Mouse (Mus musculus): ENCODE results near the gene Tspan18. TPM values are rescaled to one million over a fixed set of nuclear protein-coding genes. Genes with fewer than 3 reads are reported as not detected.
A peak's percentile ranks its signal among the peaks of the same experiment; 100 is the strongest.

Gene Tspan18
- total and polyA plus RNA-seq, 2 experiments = 0.55 to 2.4 TPM

DNA sequence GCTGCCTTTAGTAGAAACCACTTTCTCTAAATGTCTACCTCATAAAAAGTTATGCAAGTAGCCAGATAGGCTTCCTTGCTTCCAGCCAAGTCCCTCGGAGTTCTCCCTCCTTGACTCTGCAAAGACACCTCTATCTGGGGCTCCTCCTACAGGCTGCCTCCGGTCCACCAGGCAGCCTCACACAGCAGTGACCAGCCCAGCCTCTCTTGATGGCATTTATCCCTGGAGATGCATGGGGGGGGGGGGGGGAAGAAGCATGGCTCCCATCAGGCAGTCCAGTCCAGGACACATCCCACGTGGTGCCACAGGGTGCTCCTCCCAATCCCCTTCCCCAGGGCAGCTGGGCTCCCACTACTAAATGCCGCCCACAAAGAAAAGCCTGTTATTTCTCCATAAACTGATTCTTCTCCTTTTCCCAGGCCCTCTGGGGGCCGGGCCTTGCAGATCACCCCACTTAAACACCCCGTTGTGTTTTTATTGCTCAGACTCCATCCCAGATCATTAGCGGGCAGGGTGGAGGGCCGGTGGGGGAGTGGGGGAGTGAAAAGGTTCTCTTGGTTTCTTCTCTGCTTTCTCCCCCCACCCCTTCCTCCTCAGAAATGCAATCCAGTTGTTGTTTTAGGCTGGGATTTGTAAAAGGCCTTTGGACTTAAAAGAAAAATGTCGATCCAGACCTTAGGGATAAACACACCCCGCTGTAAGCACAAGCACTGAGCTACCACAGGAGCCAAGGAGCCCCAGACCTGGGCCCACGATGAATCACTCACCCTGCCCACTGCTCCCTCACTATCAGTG lies 55.9 kb downstream of the Tspan18 start:
- 48% methylated on average over 11 of the region's 11 CpGs for WGBS
- Histone ChIP-seq H3K9ac (ENCODE audit: low read depth, low read length) (no peak overlapping the region), H3K79me2 (ENCODE audit: control insufficient read depth, insufficient read depth, low read length) (no peaks in the 10 kb centered on the region), H3K27me3 (ENCODE audit: control insufficient read depth, insufficient read depth, low read length) (no peaks in the 10 kb centered on the region), H3K36me3 (ENCODE audit: control insufficient read depth, insufficient read depth, low read length) (no peaks in the 10 kb centered on the region), H3K27ac (replicated peaks; ENCODE audit: insufficient read depth, low read depth, low read length) (0 out of 2 replicates have a peak overlapping the region, but pooled peaks have one; percentile 8), H3K4me3 (ENCODE audit: insufficient read depth, low read depth, low read length) (no peak overlapping the region), H3K4me1 (ENCODE audit: control insufficient read depth, insufficient read depth, low read length) (no peaks in the 10 kb centered on the region)
- DNase-seq (ENCODE audit: extremely low read depth, low read depth, low spot score) = no peak
- TF ChIP-seq CTCF (IDR thresholded peaks at IDR 0.05; ENCODE audit: low read depth, low read length) (peak; percentile 33; the same call in 1 of the 2 replicates), POLR2A (IDR thresholded peaks at IDR 0.05; ENCODE audit: extremely low read depth, insufficient read depth, low read length) (no peak)

DNA sequence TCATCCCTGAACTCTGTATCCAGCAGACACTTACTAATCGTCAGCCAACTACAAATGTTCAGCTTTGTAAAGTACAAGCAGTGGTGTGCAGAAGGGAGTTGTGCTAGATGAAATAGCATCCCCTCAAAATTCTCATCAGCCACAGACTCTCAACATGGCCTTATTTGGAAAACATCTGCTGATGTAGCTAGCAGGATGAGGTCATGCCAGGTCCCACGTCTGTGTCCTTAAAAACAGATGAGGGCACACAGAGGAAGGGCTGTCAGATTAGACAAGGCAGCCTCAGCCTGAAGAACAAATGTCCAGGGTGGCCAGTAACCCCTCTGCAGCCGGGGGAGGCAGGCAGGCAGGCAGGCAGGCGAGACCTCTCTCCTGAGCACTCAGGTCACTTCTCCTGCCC lies 56.8 kb downstream of the Tspan18 start:
- TF ChIP-seq CTCF (IDR thresholded peaks at IDR 0.05; ENCODE audit: low read depth, low read length) = no peak
- no peak for TF ChIP-seq POLR2A (IDR thresholded peaks at IDR 0.05; ENCODE audit: extremely low read depth, insufficient read depth, low read length)
- no peaks in the 10 kb centered on the region for H3K36me3 ChIP-seq (ENCODE audit: control insufficient read depth, insufficient read depth, low read length)
- no peak overlapping the region for H3K4me3 ChIP-seq (ENCODE audit: insufficient read depth, low read depth, low read length)
- no peaks in the 10 kb centered on the region for H3K4me1 ChIP-seq (ENCODE audit: control insufficient read depth, insufficient read depth, low read length)
- 0 out of 2 replicates have a peak overlapping the region, but pooled peaks have one; percentile 8 for H3K27ac ChIP-seq (replicated peaks; ENCODE audit: insufficient read depth, low read depth, low read length)
- DNase-seq (ENCODE audit: extremely low read depth, low read depth, low spot score) = no peak
- no peak overlapping the region for H3K9ac ChIP-seq (ENCODE audit: low read depth, low read length)
- WGBS = 50% methylated on average over 4 of the region's 4 CpGs
- H3K79me2 ChIP-seq (ENCODE audit: control insufficient read depth, insufficient read depth, low read length) = no peaks in the 10 kb centered on the region
- H3K27me3 ChIP-seq (ENCODE audit: control insufficient read depth, insufficient read depth, low read length) = no peaks in the 10 kb centered on the region

DNA sequence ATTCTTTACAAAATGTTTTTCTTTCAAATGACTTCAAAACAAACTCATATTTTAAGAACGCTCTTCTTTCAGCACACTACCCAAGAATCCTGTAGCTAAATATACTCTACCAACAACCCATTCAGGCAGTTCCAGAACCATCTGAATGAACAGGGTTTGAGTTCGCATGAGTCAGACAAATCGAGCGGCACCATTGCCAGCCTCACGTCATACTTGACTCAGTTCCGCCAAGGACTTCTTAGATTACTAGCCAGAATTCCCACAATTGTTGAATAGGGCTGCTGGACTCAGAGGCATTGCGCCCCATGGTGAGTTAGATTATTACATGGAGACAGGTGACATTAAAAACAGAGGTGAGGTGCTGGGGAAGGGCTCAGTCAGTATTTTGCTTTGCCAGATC lies 58.3 kb downstream of the Tspan18 start:
- DNase-seq (ENCODE audit: extremely low read depth, low read depth, low spot score) = no peak
- Histone ChIP-seq H3K27me3 (ENCODE audit: control insufficient read depth, insufficient read depth, low read length) (no peaks in the 10 kb centered on the region), H3K36me3 (ENCODE audit: control insufficient read depth, insufficient read depth, low read length) (no peaks in the 10 kb centered on the region), H3K4me3 (ENCODE audit: insufficient read depth, low read depth, low read length) (no peak overlapping the region), H3K9ac (ENCODE audit: low read depth, low read length) (no peak overlapping the region), H3K4me1 (ENCODE audit: control insufficient read depth, insufficient read depth, low read length) (no peaks in the 10 kb centered on the region), H3K79me2 (ENCODE audit: control insufficient read depth, insufficient read depth, low read length) (no peaks in the 10 kb centered on the region), H3K27ac (replicated peaks; ENCODE audit: insufficient read depth, low read depth, low read length) (no peak overlapping the region)
- TF ChIP-seq CTCF (IDR thresholded peaks at IDR 0.05; ENCODE audit: low read depth, low read length) (no peak), POLR2A (IDR thresholded peaks at IDR 0.05; ENCODE audit: extremely low read depth, insufficient read depth, low read length) (no peak)
- WGBS = 96% methylated on average over 7 of the region's 7 CpGs

DNA sequence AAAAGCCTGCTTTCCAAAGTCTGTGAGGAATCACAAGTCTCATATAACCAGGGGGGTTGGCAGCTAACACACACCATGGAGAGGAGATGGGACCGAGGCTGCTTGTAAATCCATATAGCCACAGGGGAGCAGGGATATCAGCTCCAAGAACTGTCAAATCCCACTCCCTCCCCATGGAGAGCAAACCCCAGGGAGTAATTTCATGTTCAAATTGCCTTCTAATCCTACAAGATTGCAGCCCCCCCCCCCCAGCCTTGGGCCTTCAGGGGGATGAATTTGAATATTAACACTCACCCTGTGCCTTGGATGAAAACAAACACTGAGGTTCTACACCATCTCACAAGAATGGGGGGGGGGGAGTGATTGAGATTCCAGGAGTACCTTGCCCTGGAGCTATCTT lies 60.4 kb downstream of the Tspan18 start:
- TF ChIP-seq POLR2A (IDR thresholded peaks at IDR 0.05; ENCODE audit: extremely low read depth, insufficient read depth, low read length) = no peak
- TF ChIP-seq CTCF (IDR thresholded peaks at IDR 0.05; ENCODE audit: low read depth, low read length) = no peak
- WGBS = 71% methylated on average over 1 of the region's 1 CpGs
- DNase-seq (ENCODE audit: extremely low read depth, low read depth, low spot score) = no peak

DNA sequence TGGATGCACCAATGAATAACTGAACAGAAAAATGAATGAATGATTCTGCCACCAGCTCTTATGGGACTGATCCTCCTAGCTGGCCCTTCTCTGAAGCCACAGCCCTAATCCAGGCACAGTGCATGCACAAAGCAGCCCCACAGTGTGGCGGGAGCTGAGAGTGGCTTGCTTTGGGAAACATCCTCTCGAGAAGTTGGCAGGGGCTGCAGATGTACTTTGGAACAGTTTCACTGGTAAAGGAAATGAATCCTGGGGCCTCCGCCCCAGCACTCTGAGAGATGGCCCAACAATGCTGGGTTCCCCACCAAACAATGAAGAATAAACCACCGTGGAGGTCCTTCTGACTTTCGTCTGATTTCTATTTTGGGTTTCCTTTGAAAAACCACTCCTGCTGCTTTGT lies 64.2 kb downstream of the Tspan18 start:
- no peak for TF ChIP-seq CTCF (IDR thresholded peaks at IDR 0.05; ENCODE audit: low read depth, low read length)
- no peak for TF ChIP-seq POLR2A (IDR thresholded peaks at IDR 0.05; ENCODE audit: extremely low read depth, insufficient read depth, low read length)
- H3K9ac ChIP-seq (ENCODE audit: low read depth, low read length) = no peak overlapping the region
- no peak for DNase-seq (ENCODE audit: extremely low read depth, low read depth, low spot score)
- H3K4me3 ChIP-seq (ENCODE audit: insufficient read depth, low read depth, low read length) = no peak overlapping the region
- 57% methylated on average over 5 of the region's 5 CpGs for WGBS
- no peaks in the 10 kb centered on the region for H3K4me1 ChIP-seq (ENCODE audit: control insufficient read depth, insufficient read depth, low read length)
- no peaks in the 10 kb centered on the region for H3K36me3 ChIP-seq (ENCODE audit: control insufficient read depth, insufficient read depth, low read length)
- no peaks in the 10 kb centered on the region for H3K27me3 ChIP-seq (ENCODE audit: control insufficient read depth, insufficient read depth, low read length)
- no peak overlapping the region for H3K27ac ChIP-seq (replicated peaks; ENCODE audit: insufficient read depth, low read depth, low read length)
- H3K79me2 ChIP-seq (ENCODE audit: control insufficient read depth, insufficient read depth, low read length) = no peaks in the 10 kb centered on the region

More for the DNA sequence above, 60.4 kb downstream of the Tspan18 start:
- Histone ChIP-seq H3K27me3 (ENCODE audit: control insufficient read depth, insufficient read depth, low read length) (no peaks in the 10 kb centered on the region), H3K9ac (ENCODE audit: low read depth, low read length) (no peak overlapping the region), H3K4me3 (ENCODE audit: insufficient read depth, low read depth, low read length) (no peak overlapping the region), H3K79me2 (ENCODE audit: control insufficient read depth, insufficient read depth, low read length) (no peaks in the 10 kb centered on the region), H3K4me1 (ENCODE audit: control insufficient read depth, insufficient read depth, low read length) (no peaks in the 10 kb centered on the region), H3K36me3 (ENCODE audit: control insufficient read depth, insufficient read depth, low read length) (no peaks in the 10 kb centered on the region), H3K27ac (replicated peaks; ENCODE audit: insufficient read depth, low read depth, low read length) (no peak overlapping the region)

DNA sequence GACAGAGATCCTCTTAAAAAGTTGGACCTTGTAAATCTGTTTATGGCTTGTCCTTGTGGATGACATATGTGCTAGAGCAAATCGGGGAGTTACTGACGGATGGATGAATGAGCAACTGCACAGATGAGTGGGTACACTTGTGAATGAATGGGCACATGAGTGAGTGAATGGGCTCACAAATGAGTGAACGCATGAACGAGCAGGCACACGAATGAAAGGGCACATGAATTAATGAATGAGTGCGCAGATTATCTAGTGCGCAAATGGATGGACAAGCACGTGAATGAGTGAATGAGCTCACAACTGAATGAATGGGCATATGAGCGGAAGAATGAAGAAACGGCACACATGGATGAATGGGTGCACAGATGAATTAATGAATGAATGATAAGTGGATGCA lies 64.7 kb downstream of the Tspan18 start:
- H3K4me1 ChIP-seq (ENCODE audit: control insufficient read depth, insufficient read depth, low read length) = no peaks in the 10 kb centered on the region
- no peaks in the 10 kb centered on the region for H3K27me3 ChIP-seq (ENCODE audit: control insufficient read depth, insufficient read depth, low read length)
- no peaks in the 10 kb centered on the region for H3K79me2 ChIP-seq (ENCODE audit: control insufficient read depth, insufficient read depth, low read length)
- H3K9ac ChIP-seq (ENCODE audit: low read depth, low read length) = no peak overlapping the region
- no peaks in the 10 kb centered on the region for H3K36me3 ChIP-seq (ENCODE audit: control insufficient read depth, insufficient read depth, low read length)
- TF ChIP-seq POLR2A (IDR thresholded peaks at IDR 0.05; ENCODE audit: extremely low read depth, insufficient read depth, low read length) = no peak
- TF ChIP-seq CTCF (IDR thresholded peaks at IDR 0.05; ENCODE audit: low read depth, low read length) = no peak
- DNase-seq (ENCODE audit: extremely low read depth, low read depth, low spot score) = no peak
- no peak overlapping the region for H3K4me3 ChIP-seq (ENCODE audit: insufficient read depth, low read depth, low read length)
- 90% methylated on average over 10 of the region's 10 CpGs for WGBS
- H3K27ac ChIP-seq (replicated peaks; ENCODE audit: insufficient read depth, low read depth, low read length) = no peak overlapping the region

Measured in liver, adult 2 months (tissue).